Mouse (Mus musculus): ENCODE data around the gene Cntd1. TPM values are rescaled to one million over a fixed set of nuclear protein-coding genes. Genes with fewer than 3 reads are reported as not detected.

Gene Cntd1
- total RNA-seq, 2 experiments from 2014 or later, result 1.6 to 1.7 TPM

DNA sequence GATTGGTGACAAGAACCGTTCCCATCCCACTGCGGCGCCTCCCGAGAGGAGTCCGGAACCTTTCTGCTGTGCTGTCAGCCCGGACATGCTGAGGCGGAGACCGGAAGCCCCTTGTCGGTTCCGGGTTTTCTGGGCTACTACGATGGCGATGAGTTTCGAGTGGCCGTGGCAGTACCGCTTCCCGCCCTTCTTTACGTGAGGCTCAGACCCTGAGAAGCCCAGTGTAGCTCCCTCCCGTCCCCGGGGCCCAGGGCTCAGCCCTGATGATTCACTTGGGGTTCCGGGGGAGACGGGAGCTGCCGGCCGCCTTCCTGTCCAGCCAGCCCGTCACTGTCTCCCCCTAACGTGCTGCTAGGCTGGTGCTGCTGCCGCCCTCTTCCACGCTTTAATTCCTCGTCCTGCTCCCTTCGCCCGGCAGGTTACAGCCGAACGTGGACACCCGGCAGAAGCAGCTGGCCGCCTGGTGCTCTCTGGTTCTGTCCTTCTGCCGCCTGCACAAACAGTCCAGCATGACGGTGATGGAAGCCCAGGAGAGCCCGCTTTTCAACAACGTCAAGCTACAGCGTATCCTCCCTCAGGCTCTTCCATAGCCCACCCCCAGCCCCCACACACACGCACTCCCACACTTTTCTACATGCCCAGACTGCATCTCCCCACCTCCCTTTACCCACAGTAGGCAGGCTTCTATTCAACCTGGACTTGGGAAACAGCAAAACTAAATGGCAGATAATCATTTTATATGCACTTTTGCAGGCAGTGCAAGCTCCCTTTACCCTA, 25.0 kb upstream of the Cntd1 start, which contains the start of gene Vps25:
Gene Vps25, plus strand, starts transcription at position 95 of the 777 bp plus-strand sequence.
- ATAC-seq (ENCODE audit: poor library complexity, severe bottlenecking), result peak; percentile 99

DNA sequence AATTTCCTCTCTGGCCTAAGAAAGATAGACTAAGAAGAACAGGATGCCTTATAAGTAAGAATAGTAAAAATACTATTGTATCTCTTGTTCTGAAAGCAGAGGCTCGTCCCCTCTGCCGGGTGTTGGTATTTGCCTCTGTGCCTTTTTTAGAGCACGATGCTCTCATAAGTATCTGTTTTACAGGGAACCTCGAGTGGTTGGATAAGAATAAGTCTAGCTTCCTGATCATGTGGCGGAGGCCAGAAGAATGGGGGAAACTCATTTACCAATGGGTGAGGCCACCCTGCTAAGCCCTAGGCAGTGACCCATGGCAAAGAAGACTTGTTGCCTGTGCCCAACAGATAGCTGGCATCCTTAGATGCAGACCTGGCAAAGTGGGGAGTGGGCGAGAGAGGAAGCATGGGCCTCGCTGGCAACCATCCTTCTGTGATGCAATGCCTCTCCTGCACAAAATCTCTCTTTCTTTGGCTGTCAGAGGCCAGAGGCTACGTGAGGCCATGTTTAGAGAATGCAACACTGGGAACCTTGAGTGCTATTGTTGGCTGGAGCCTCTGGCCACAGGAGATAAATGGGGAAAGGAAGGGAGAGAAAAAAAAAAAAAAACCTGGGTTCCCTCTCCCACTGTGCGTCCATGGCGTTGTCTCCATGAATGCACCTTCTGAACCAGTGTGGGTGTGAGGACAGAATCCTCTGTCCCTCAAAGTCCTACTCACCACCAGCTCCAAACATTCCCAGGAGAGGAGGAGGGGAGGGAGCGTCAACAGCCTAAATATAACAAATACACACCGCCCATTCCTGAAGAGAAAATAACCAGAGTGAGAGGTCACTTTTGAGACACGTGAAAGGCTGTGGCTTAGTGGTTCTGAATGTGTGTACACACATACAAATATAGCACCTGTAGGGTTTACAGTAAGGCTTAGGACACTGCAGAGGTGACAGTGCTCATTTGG, 22.7 kb upstream of the Cntd1 start:
- no peak for ATAC-seq (ENCODE audit: poor library complexity, severe bottlenecking)

DNA sequence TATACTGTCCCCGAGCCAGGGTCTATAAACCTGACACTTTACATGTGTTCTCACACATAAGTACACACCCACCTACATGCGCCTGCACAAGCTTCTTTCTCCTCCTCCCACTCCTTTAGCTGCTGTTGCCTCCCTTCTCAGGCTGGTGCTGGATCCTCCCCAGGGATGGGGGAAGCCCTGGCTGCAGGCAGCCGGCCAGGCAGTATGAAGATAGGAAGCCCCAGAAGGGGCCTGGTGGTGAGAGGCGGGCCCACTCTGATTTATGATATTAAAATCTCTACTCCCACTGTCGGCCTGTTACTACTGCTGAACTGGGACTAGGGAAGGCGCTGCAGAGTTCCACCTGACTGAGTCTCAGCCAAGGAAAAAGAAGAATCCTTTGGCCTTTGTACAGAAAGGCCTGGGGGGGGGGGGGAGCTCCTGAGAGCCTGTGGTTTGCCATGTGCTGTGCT, 19.5 kb upstream of the Cntd1 start:
- ATAC-seq (ENCODE audit: poor library complexity, severe bottlenecking), result no peak

DNA sequence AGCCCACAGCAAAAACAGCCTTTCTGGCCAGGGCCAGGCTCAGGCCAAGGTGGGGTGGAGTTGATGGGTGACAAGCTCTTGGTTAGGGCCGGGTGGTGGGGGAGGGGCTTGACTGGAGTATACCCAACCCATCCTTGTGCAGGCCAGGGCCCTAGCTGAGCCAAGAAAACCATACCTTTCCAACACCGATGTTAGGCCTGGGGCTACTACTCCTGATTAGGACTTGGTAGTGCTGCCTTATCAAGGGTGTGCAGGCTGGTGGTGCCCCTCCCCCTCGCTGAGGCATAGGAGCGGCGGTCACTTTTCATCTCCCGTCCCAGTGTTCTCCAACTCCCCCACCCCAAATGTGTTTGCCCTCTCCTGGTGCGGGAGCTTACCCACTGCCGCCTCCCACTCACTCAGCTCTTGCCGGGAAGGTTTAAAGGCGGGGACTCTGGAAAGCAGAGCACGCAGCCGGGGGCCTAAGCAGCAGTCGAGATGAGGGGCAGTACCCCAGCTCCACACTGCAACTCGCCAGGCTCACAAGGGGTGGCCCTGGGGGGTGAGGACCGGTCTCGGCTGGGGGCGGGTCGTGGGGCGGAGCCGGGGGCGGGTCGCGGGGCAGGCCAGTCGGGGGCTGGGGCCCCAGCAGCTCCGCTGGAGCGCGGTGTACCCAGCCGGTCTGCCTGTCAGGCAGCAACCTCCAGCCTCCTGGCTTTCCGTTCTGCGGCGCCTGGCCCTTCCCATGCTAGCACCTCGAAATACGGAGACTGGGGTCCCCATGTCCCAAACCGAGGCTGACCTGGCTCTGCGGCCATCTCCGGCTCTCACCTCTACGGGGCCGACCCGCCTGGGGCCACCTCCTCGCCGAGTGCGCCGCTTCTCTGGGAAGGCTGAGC, 18.6 kb upstream of the Cntd1 start, which contains the start of gene Wnk4:
Gene Wnk4, plus strand, starts transcription at position 620 of the 878 bp plus-strand sequence.
- ATAC-seq (ENCODE audit: poor library complexity, severe bottlenecking), result peak; percentile 37

DNA sequence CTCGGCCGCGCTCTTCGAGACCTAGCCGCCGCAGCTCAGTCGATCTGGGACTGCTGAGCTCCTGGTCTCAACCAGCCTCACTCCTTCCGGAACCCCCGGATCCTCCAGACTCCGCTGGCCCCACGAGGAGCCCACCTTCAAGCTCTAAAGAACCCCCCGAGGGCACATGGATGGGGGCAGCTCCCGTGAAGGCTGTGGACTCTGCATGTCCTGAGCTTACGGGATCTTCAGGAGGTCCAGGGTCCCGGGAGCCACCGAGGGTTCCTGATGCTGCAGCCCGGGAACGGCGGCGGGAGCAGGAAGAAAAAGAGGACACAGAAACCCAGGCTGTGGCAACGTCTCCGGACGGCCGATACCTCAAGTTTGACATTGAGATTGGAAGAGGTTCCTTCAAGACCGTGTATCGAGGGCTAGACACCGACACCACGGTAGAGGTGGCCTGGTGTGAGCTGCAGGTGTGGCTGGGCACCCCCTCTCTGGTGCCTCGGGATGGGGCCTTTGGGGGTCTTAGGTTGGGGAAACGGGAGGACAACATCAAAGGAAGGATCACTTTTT, 17.9 kb upstream of the Cntd1 start:
- peak; percentile 11; the same call in 1 of the 2 replicates for ATAC-seq (ENCODE audit: poor library complexity, severe bottlenecking)

DNA sequence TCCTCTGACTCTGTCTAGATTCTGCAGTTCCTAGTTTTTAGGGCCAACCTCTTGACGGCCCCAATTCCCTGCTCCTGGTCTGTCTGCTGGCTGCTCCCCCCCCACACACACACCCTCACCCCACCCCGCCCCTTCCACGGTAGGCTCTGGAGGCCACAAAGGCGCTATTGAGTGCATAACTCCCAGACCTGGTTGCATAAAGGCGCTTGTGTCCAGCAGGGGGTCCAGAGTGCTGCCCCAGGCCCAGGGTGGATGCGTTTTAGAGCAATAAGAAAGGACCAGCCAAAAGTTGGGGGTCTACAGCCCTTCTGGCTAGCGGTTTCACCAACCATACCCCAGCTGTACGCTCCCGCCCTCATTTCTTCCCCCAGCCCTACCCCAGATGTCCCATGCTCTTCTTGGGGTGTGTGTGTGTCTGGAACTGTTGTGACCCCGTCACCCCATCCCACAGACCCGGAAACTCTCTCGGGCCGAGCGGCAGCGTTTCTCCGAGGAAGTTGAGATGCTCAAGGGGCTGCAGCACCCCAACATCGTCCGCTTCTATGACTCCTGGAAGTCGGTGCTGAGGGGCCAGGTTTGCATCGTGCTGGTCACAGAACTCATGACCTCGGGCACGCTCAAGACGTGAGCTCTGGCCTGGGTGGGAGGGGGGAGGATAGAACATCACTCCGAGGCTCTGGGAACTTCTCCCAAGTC, 16.4 kb upstream of the Cntd1 start:
- no peak for ATAC-seq (ENCODE audit: poor library complexity, severe bottlenecking)

DNA sequence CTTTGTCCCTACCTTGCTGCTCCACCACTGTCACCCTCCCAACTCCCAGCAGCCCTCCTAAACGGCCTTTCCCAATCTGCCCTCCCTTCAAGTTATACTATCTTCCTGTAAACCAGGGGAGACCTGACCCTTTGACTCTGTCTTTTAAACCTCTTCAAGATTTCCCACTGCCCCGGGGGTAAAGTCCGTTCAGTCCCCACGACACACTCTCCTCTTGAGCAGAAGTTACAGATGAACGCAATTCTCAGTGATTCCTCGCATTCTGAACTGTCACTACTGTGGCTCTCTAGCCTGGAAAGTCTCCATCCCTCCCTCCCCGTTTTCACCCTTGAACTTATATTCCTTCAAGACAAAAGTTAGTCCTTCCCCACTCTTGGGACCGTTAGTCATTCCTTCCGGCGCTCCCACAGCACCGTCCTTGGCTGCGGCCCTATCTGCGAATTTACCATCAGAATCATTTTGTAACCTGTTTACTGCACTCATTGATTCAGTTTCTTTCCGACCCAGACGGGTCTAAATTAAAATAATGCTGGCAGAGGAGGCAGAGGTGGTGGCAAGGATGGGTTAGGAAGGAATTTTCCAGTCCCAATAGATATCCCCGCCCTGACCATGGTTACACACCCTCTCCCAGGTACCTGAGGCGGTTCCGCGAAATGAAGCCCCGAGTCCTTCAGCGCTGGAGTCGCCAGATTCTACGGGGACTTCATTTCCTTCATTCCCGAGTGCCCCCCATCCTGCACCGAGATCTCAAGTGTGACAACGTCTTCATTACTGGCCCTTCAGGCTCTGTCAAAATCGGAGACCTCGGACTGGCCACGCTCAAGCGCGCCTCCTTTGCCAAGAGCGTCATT, 15.4 kb upstream of the Cntd1 start:
- no peak for ATAC-seq (ENCODE audit: poor library complexity, severe bottlenecking)

DNA sequence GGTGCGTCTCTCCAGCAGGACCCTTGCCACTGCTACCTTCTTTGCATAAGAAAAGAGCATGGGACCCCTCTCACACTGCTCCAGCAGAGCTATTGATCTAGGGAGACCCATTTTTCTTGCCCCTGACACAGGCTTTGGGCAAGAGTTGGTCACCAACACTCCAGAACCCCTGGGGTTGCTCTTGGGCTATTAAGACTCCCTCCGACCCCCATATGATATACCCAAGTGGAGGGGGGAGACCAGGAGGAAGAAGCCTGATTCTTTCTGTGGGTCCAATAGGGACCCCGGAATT, 14.9 kb upstream of the Cntd1 start:
- ATAC-seq (ENCODE audit: poor library complexity, severe bottlenecking), result no peak

DNA sequence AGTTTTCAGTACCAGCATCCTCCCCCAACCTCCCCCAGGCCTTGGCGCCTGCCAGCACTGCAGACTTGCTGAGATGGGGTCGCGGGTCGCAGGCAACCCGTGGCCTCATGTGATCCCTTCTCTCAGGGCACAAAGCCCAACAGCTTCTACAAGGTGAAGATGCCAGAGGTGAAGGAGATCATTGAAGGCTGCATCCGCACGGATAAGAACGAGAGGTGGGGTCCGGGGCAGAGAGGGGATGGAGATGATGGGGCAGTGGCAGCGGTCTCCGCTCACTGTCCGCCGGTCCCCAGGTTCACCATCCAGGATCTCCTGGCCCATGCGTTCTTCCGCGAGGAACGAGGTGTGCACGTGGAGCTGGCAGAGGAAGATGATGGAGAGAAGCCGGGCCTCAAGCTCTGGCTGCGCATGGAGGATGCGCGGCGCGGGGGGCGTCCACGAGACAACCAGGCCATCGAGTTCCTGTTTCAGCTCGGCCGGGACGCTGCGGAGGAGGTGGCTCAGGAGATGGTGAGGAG, 13.8 kb upstream of the Cntd1 start:
- no peak for ATAC-seq (ENCODE audit: poor library complexity, severe bottlenecking)

DNA sequence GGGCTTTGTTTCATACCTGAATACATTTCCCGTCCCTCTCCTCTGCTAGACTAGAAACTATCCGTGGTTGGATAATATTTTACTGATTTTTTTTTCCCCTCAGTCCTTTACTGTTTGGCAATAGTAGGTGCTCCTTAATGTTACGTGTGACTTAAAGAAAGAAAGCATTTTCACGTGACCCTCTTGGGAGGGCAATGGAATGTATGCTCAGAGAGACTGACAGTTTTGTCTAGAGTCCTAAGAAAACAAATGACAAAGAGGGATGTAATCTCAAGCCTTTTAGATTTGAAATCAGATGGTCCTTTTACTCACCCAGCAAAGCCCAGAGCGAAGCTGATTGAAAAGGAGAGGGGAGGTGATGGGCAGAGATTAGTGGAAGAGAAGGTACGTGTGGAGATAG, 12.9 kb upstream of the Cntd1 start:
- no peak for ATAC-seq (ENCODE audit: poor library complexity, severe bottlenecking)

DNA sequence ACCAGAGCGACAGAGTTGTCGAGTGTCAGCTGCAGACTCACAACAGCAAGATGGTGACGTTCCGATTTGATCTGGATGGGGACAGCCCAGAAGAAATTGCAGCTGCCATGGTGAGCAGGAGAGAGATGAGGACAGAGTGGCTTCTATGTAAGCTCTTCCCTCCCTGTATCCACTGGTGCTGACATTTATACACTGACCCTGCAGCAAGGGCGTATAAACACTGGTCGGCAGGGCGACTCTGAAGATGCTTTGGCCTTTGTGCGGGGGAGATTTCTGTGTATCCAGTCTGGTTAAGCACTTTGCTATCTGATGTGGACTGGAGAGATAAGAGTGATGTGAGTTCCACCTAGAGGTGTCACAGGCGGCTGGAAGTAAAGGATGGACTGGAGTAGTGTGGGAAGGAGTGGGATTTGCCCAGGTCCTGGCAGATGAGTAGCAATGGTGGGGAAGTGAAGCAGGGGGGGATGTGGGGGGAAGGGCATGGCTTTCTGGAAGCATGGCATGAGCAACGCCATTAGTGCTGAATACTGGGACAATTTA, 9.2 kb upstream of the Cntd1 start:
- no peak for ATAC-seq (ENCODE audit: poor library complexity, severe bottlenecking)

DNA sequence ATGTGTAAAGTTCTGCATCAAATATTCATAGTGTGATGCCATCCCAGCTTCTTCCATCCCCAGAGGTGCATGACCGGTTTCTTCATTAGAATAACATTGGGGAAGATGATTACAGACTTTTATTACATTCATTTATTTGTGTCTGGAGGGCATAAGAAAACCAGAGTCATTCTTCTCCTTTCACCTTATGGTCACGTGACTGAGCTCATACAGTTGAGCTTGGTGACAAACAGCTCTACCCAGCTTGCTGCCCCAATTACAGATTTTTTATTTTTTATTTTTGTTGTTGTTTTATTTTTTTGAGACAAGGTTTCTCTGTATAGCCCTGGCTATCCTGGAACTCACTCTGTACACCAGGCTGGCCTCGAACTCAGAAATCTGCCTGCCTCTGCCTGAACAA, 6.4 kb upstream of the Cntd1 start:
- ATAC-seq (ENCODE audit: poor library complexity, severe bottlenecking), result no peak

DNA sequence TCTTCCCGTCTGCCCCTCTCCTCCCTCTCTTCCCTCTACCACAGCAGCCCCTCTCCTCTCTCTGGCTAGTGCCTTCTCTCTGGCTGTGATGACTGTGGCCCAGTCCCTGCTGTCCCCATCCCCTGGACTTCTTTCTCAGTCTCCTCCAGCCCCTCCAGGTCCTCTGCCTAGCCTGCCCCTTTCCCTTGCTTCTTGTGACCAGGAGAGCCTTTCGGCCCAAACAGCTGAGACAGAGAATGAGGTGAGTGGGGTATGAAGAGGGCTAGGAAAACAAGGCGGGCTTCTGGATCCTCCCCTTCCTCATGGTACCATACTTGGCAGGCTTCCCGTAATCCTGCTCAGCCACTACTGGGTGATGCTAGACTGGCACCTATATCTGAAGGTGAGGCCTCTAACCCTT, 3.5 kb upstream of the Cntd1 start:
- ATAC-seq (ENCODE audit: poor library complexity, severe bottlenecking), result no peak

DNA sequence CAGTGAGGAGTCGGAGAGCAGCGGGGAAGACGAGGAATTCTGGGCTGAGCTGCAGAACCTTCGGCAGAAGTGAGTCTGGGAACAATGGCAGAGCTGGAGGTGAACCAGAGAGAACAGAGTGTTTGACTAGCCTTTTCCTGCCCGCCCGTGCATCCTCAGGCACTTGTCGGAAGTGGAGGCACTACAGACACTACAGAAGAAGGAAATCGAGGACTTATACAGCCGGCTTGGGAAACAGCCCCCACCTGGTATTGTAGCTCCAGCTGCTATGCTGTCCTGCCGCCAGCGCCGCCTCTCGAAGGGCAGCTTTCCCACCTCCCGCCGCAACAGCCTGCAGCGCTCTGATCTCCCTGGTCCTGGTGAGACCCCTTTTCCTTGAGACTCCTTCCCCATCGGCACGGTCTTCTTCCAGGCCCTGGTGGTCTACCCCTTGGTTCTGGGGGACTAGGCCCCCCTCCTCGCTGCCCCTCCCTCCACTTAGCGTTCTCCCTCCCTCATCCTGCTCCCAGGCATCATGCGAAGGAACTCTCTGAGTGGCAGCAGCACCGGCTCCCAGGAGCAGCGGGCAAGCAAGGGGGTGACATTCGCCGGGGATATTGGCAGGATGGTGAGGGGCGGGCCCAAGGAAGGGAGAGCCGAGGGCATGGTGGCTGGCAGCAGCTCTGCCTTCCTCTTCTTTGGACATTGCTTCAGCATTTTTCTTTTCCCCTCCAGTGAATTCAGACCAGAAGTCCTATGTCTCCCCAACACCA, 2.3 kb upstream of the Cntd1 start:
- ATAC-seq (ENCODE audit: poor library complexity, severe bottlenecking), result no peak

DNA sequence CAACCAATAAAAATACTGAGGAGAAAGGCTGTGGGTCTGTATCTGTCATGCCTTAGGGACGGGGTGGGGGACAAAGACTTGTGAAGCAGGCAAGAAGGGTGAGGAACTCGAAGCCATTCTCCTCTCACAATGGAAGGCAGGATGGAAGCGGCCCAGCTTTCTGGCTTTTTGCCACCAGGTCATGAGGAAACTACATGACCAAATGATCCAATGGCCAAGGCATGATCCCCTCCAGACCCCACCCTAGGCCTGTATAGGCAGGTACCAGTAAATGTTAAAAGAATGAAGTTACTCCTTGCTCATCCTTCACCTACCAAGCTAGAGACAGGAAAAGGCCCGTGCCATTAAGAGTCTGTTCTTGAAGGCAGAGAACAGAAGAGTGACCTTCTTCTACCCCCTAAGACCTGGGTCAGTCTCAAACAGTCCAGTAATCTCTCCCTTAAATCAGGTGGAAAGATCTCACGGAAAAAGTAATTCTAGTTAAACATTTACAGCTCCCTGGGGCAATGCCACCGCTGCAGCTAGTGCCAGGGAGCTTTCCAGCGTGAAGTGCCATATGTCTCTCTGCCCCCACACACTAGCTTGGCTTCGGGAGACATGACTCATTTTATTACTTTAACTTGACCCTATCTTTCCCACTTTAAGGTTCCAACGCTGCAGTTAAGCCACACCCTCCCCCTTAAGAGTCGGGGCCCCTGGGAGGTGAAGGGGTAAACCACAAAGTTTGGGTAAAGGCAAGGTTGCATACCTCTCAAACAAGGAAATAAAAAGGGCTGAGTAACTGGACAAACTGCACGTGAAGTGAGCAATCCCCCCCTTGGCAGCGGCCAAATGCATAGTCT, 1.2 kb upstream of the Cntd1 start:
- no peak for ATAC-seq (ENCODE audit: poor library complexity, severe bottlenecking)

DNA sequence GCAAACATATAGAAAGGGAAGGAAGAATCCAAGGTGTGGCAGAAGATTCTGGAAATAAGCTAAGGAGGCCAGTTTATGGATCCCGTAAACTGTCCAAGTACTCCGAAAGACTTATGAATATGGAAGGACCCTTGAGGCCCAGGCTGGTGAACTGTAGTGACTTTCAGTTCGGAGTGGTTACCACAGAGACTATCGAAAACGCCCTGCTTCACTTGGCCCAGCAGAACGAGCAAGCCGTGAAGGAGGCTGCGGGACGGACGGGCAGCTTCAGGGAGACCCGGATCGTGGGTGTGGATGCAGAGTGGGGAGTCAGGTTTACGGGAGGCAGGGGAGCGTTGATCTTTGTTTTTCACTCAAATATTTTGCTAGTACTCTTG, 369 bp downstream of the Cntd1 start:
- no peak for ATAC-seq (ENCODE audit: poor library complexity, severe bottlenecking)

DNA sequence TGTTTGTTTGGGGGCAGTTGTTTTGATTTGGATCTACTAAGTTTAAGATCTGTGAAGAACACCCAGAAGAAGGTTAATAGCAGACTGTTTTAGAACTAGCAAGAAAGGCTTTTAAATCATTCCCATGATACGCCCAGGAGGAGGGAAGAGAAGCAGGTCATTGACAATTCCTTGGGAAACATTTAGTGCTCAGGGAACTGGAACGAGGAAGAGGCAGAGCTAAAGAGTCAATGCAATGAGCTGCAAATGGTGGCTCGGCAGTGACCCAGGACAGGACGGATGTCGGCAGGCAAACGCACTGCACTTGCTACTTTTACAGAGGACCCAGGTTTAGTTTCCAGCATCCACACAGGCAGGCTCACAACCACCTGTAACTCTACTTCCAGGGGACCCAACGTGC, 2.0 kb downstream of the Cntd1 start:
- ATAC-seq (ENCODE audit: poor library complexity, severe bottlenecking), result no peak
